Mouse (Mus musculus): ENCODE results near the gene Igsf21.

Igsf21 gene

DNA sequence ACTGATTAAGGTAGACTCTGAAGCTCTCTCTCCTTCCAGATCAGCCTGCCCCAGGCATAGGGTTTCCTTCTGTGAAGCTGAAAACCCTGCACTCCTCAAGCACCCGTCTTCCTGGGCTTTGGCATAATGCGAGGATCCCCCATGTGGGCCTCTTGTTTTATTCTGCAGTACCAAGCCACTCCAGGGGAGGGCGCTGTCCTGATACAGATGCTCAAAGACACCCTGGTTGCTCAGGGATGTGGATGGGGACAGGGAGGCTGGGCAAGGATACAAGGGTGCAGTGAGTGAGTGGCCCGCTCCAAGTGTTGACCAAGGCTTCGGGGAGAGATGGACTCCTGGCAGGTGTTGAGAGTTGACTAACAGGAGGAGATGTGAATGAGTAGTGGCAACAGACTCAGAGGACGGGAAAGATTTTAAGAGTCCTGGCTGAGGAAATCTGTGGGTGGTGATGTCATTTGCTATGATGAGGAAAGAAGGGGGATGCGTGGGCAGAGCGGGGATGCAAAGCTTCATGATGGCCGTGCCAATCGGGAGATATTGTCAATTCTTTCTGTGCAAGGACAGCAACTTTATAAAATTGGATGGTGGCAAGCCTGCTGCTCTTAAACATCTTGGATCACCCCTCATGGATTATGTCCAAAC is 102.6 kb downstream of the Igsf21 start:
- DNase-seq (ENCODE audit: low spot score in 2 of 2) = no peak

GRCm38 (mm10) chr4:140143178-140143577 is 103.4 kb downstream of the Igsf21 start:
- no peak for DNase-seq (ENCODE audit: low spot score in 2 of 2)

DNA sequence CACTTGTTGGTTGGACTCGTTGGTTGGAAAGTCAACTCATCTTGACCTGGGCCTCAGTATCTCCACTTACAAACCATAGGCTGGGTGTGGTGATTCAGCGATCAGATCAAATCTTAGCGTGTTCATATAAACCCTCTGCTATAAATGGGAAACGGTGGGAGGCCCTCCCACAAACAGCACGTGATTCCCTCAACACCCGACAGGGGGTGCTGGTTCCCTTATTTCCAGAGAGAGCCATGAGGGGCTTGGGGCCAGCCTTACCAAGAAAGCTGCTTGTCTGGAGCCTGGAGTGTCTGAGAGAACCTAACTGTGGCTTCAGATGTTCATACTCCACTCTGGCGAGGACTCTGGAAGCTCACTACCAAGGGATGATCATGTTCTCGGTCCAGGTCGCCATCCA is 106.1 kb downstream of the Igsf21 start:
- DNase-seq (ENCODE audit: low spot score in 2 of 2) = no peak

- no peak for DNase-seq (ENCODE audit: low spot score in 2 of 2)
These were observed 107.7 kb downstream of the Igsf21 start for GRCm38 (mm10) chr4:140138846-140139245.

GRCm38 (mm10) chr4:140131625-140132321 is 114.8 kb downstream of the Igsf21 start:
- no peak for DNase-seq (ENCODE audit: low spot score in 2 of 2)

DNA sequence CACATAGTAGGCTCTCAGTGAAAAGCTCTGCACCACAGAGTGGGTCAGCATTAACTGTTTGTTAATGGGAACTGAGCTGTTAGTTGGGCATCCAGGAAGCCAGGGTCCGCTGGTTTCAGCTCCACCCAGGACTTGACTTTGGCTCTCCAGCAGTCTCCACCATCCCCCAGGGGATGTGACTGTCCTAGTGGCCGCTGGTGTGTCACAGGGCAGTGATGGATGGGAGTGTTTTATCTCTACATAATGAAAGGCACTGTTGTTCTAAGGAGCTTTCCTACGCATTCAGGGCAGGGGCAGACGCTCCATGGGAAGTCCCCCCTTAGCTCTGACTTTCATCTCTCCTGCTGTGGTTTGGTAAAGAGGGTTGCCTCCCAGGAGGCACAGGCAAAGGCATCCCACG is 115.4 kb downstream of the Igsf21 start:
- no peak for DNase-seq (ENCODE audit: low spot score in 2 of 2)

DNA sequence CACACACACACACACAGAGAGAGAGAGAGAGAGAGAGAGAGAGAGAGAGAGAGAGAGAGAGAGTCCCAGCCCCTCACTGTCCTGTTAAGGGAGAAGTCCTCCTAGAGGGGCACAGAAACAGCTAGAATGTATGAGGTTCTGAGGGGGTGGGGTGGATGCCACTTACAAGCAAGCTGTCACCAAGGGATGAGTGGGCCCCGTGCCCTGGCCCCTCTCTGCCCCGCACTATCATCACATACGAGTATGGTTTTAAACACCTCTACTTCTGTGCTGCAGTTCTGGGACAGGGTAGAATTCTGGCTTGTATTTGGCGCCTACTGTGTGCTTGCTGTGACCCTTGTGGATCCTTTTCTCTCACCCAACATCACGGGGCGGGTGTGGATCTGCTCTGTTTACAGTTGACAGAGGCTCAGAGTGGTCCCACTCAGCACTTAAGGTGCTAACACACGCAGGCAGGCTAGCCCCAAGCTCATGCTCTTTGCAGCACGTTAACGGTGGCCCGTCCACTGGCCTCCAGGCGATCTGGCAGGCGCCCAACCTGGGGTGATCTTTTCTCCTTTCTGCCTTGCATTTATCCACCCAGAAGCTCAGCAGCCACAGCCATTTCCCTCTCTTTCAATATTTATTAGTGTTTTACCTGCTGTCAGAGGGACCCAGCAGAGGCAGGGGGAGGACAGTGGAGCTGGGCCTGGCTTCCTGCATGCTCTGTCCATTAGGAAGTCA is 116.9 kb downstream of the Igsf21 start:
- DNase-seq (ENCODE audit: low spot score in 2 of 2) = no peak

DNA sequence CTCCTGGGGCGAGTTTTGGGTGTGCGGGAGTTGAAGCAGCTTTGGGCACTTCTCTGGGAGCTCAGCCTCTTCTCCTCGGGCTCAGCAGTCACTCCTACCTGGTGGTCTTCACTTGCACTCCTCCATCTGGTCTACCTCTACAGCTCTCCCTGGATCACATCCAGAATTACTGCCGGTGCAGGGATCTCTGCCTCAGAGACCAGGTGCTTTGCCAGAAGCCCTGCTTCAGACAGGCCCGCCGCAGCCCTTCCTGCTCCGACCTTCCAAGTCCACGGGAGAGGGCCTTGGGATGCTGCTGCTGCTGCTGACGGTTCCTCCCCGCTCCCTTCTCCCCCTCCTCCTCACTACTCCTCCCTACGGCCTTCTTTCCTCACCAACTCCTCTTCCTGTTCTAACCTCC is 118.5 kb downstream of the Igsf21 start:
- DNase-seq (ENCODE audit: low spot score in 2 of 2) = no peak

DNA sequence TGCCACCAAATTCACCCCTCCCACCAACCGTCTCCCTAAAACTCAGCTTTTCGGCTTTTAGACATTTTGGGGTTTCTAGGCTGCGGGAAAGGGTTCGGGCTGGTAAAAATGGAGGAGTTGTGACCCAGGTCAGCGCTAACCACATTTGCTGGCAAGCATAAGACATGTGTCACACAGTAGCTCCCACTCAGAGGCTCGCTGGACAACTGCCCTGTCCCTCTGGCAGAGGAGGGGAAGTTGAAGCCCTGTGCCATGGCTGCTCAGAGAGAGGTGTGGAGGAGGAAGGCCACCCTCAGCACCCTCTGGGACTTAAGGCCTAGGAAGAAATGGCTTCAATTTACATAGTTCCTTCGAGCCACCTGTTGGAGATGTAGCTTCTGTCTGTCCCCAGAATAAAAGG is 120.8 kb downstream of the Igsf21 start:
- DNase-seq (ENCODE audit: low spot score in 2 of 2) = no peak

- DNase-seq (ENCODE audit: low spot score in 2 of 2) = no peak
These were observed 124.0 kb downstream of the Igsf21 start for GRCm38 (mm10) chr4:140122534-140122933.

- no peak for DNase-seq (ENCODE audit: low spot score in 2 of 2)
These were observed 129.3 kb downstream of the Igsf21 start for GRCm38 (mm10) chr4:140117275-140117691.

DNA sequence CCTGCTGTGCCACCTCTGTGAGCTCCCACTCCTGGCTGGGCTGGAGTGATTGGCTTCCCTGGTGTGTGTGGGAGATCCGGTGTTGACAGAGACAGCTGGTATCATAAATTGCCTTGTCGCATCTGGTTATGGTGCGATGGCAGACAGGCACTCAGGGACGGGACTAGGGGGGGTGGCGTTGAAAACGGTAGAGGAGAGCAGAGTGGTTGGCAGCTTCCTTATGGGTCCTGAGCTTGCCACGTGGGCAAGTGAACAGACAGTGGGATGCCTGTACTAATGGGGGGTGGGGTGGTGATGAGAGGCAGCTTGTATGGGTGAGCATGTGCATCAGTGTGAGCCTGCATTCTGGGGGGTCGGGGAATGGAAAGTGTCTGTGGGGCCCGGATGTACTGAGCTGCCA is 130.8 kb downstream of the Igsf21 start:
- DNase-seq (ENCODE audit: low spot score in 2 of 2) = no peak

DNA sequence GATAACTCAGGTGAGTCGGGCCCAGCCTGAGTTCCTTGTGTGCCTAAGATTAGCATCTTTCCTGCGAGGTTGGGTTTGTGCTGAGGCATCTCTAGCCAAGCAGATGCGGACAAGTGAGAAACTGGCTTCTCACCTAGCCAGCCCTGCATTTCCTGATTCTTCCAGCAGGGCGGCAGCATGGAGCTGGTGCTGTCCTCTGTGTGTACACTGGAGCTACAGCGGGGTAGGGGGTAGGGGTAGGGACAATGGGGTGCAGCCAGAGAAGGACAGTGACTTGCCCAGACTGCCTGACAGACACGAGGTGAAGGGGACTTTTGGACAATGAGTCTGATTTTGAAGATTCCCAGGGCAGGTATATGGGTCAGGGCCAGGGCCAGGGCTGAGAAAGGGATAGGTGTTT is 131.5 kb downstream of the Igsf21 start:
- DNase-seq (ENCODE audit: low spot score in 2 of 2) = no peak

- DNase-seq (ENCODE audit: low spot score in 2 of 2) = no peak
These were observed 132.7 kb downstream of the Igsf21 start for GRCm38 (mm10) chr4:140113690-140114475.

GRCm38 (mm10) chr4:140109626-140109948 is 137.0 kb downstream of the Igsf21 start:
- no peak for DNase-seq (ENCODE audit: low spot score in 2 of 2)

DNA sequence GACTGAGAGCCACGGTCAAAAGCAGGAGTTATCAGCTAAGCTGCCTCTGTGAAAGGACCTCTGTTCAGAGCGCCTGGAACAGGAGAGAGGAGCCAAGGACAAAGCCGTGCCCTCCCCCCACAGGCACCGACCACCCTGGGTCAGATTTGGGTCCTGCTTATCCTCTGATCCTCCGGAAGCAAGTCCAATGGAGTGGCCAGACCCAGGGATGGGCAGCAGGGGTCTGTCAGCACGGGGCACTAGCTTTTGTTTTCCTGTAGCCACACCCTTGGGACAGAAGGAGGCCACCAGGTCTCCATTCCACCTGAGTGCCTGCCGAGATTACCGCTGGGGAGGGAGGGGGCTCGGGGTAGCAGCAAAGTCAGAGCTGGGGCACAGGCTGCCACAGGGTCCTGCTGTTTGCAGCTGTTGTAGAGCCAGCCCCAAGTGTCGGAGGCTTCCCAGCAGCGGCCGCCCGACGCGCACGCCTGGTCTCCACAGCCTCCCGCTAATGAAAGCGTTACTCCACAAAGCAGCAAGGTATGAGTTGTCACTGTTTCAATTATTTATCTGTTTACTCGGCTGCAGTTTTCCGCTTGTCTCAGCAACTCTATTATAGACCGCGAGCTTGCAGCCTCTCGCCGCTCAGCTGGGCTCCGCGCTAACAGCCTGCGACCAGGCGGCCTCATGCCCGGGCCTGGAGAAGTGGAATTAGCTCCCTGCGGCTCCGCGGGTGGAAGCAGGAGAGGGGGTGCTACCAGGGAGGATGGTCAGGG is 137.5 kb downstream of the Igsf21 start:
- DNase-seq (ENCODE audit: low spot score in 2 of 2) = no peak

DNA sequence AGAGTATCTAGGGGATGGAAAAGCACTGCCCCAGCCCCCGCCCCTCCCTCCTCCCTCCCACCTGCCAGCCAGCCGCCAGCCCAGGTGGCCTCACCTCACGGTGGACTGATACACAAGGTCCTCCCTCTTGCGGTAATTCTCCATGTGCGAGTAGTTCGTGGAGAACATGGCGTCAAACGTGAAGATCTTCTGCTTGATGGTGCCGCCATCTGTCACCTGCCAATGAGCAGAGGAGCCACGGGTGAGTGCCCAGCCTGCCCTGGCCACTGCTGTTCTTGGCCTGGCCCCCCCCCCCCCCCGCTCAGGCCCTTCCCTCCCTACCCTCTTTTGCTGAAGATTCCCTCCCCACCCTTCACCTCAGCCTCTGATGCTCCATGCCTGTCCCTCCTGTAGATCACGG is 139.4 kb downstream of the Igsf21 start:
- no peak for DNase-seq (ENCODE audit: low spot score in 2 of 2)

GRCm38 (mm10) chr4:140104795-140105194 is 141.8 kb downstream of the Igsf21 start:
- DNase-seq (ENCODE audit: low spot score in 2 of 2) = no peak

GRCm38 (mm10) chr4:140103341-140104027 is 143.1 kb downstream of the Igsf21 start:
- no peak for DNase-seq (ENCODE audit: low spot score in 2 of 2)

GRCm38 (mm10) chr4:140102581-140103200 is 143.9 kb downstream of the Igsf21 start:
- no peak for DNase-seq (ENCODE audit: low spot score in 2 of 2)

GRCm38 (mm10) chr4:140101106-140101505 is 145.5 kb downstream of the Igsf21 start:
- DNase-seq (ENCODE audit: low spot score in 2 of 2) = no peak

Measured in urinary bladder, postnatal 4 days (tissue).